Mouse (Mus musculus) hindbrain, embryonic 10.5 days (tissue): ENCODE results near the gene Zfp128. TPM values are rescaled to one million over a fixed set of nuclear protein-coding genes. Genes with fewer than 3 reads are reported as not detected.
"Not testable (repeated sequence)": the region's sequence is repeated elsewhere in the genome, so short reads cannot be mapped to it uniquely, and the experiment has no call there.

Experiments
- DNase-seq: peaks from one replicate; pipeline ENCODE4 v3.0.0-alpha.2; 2017; ENCODE audit warnings: low spot score
- H3K27ac ChIP-seq: fragments of 300-500 bp; sonication (generic); 2 replicates; pipeline ENCODE4 v1.5.1; 2016; ENCODE audit warnings: mild to moderate bottlenecking, moderate library complexity
- H3K27me3 ChIP-seq: fragments of 300-500 bp; sonication (generic); 2 replicates; pipeline ENCODE4 v1.6.1; 2016; ENCODE audit warnings: mild to moderate bottlenecking; ENCODE audit not compliant: poor library complexity, insufficient read depth, severe bottlenecking
- H3K36me3 ChIP-seq: fragments of 300-500 bp; sonication (generic); 2 replicates; pipeline ENCODE4 v1.6.1; 2016; ENCODE audit warnings: mild to moderate bottlenecking, moderate library complexity
- H3K4me1 ChIP-seq: fragments of 300-500 bp; sonication (generic); replicated peaks from 2 replicates; pipeline ENCODE4 v1.6.1; 2016; ENCODE audit warnings: mild to moderate bottlenecking
- H3K4me3 ChIP-seq: fragments of 300-500 bp; sonication (generic); 2 replicates; pipeline ENCODE4 v1.5.1; 2016; ENCODE audit warnings: mild to moderate bottlenecking, moderate library complexity
- H3K9me3 ChIP-seq: fragments of 300-500 bp; sonication (generic); 2 replicates; pipeline ENCODE4 v1.6.1; 2016; ENCODE audit warnings: mild to moderate bottlenecking, moderate library complexity
- WGBS: fragments of 180-500 bp; shearing (Covaris S2); methylation state at CpG from one replicate; pipeline ENCODE4 v1.1.7; 2016; 5-methylcytosine and 5-hydroxymethylcytosine counted together
- polyA plus RNA-seq: library from polyadenylated mRNA; unstranded; fragments of >200 nt; fragmentation: Nextera tagmentation; extraction: Ambion mirVana; gene quantifications from 2 replicates; pipeline ENCODE4 v1.2.1, GENCODE M21; 2016

The Zfp128 gene
- polyA plus RNA-seq, 1 experiment from 2014 or later, result 4.9 TPM

- peak within 1 kb of the TSS; percentile 84 for H3K27ac ChIP-seq
- peaks cover 6% of the 10 kb centered on the region for H3K4me1 ChIP-seq
- H3K4me3 ChIP-seq, result peak within 1 kb of the TSS; percentile 67
- DNase-seq, result peak; percentile 92
- H3K9me3 ChIP-seq, result no peaks in the 10 kb centered on the region
- H3K27me3 ChIP-seq, result no peaks in the 10 kb centered on the region
- 8% methylated on average over 36 of the region's 36 CpGs for WGBS
- H3K36me3 ChIP-seq, result peaks cover 15% of the 10 kb centered on the region
Measured at GRCm38 (mm10) chr7:12897655-12898410, 16.9 kb downstream of the Zfp128 start, which contains the start of gene Zscan22. Zscan22 (plus strand) TSS chr7:12897815.

GRCm38 (mm10) chr7:12901517-12901916 lies 20.5 kb downstream of the Zfp128 start:
- Histone ChIP-seq H3K9me3 (no peaks in the 10 kb centered on the region), H3K27ac (no peak overlapping the region), H3K4me3 (no peak overlapping the region), H3K36me3 (peaks cover 52% of the 10 kb centered on the region), H3K27me3 (no peaks in the 10 kb centered on the region), H3K4me1 (peaks cover 6% of the 10 kb centered on the region)
- WGBS, result 93% methylated on average over 5 of the region's 5 CpGs
- DNase-seq, result no peak

DNA sequence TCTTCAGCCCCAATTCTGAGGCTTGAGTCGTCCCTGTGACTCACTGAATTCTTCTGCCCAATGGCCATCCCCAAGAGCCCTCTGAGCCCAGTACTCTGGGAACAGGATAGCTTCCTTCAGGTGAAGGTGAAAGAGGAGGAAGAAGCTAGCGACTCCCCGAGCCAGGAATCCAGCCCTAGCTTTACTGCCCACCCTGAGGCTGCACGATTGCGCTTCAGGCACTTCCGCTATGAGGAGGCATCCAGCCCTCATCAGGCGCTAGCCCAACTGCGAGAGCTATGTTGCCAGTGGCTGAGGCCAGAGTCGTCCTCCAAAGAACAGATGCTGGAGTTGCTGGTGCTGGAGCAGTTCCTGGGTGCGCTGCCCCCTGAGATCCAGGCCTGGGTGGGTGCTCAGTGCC lies 22.6 kb downstream of the Zfp128 start:
- no peak for DNase-seq
- 65% methylated on average over 10 of the region's 10 CpGs for WGBS
- Histone ChIP-seq H3K4me3 (no peak overlapping the region), H3K9me3 (no peaks in the 10 kb centered on the region), H3K27ac (no peak overlapping the region), H3K4me1 (peaks cover 2% of the 10 kb centered on the region), H3K36me3 (peaks cover 73% of the 10 kb centered on the region), H3K27me3 (no peaks in the 10 kb centered on the region)

DNA sequence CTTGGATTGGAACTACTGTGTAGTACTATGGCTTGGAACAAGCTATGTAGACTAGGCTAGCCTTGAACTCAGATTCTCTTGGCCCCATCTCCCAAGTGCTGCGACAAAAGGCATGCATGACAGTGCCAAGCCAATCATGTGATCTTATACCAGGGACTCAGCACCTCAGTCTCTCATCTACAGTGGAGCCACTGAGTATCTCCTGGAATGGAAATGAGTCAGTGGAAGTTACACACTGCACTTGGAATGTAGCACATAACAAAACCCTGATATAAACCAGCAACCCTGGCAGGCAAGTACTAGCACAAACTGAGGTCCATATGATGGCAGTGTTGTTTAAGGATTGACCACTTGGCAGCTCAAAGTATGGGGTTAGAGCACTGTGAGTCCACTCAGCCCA lies 24.2 kb downstream of the Zfp128 start:
- WGBS, result 95% methylated on average over 1 of the region's 1 CpGs
- Histone ChIP-seq H3K9me3 (no peaks in the 10 kb centered on the region), H3K27me3 (no peaks in the 10 kb centered on the region), H3K27ac (no peak overlapping the region), H3K4me3 (no peak overlapping the region), H3K4me1 (peaks cover 7% of the 10 kb centered on the region; the same call in 1 of the 2 replicates), H3K36me3 (peaks cover 82% of the 10 kb centered on the region)
- no peak for DNase-seq

DNA sequence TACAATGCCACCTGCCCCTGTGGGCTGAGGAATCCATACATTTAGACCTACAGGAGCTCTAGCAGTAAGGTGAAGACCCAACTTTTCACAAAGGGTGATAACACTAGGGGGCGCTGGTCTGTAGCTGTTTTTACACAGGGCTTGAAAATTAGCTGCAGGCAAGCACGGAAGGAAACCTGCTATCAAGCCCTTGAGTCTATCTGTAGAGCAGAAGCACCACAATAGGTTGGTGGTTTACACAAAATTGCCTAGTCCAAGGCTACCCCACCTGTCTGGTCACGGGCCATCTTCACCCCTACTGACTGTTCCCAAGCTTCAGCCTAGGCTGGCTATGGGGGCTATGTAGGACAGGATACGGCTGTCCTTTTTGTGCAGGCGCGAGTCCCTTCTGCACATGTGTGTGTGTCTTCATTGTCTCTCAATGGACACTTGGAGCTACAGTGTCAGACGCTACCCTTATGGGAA lies 28.6 kb downstream of the Zfp128 start:
- Histone ChIP-seq H3K9me3 (no peaks in the 10 kb centered on the region), H3K36me3 (peaks cover 49% of the 10 kb centered on the region), H3K27ac (peak overlapping the region; percentile 90), H3K4me1 (peaks cover 11% of the 10 kb centered on the region; the same call in 1 of the 2 replicates), H3K4me3 (peak overlapping the region; percentile 55), H3K27me3 (no peaks in the 10 kb centered on the region)
- WGBS, result 39% methylated on average over 7 of the region's 7 CpGs
- peak; percentile 69 for DNase-seq

DNA sequence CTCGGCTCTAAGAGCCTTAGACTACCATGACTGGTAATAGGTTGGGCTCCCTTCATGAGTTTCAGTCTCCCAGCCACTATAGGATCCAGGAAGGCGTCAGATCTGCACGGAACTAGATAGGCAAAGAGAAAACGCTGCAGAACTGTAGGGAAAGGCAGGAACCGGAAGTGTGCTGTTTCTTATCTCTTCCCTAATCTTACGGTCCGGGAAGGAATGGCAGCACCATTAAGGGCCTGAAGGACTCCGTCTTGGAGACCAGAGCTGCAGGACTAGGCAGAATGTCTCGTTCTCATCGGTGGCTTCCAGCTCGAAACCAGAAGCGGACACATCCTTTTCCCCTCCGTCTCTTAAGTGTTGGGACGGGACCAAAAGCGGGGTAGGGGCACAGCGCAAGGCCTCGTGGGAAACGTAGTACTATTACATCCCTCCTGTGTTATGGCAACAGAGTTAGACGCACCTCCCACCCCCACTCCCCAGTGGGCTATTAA lies 29.2 kb downstream of the Zfp128 start:
- Histone ChIP-seq H3K27me3 (no peaks in the 10 kb centered on the region), H3K27ac (peak overlapping the region; percentile 90), H3K4me3 (peak overlapping the region; percentile 55), H3K9me3 (no peaks in the 10 kb centered on the region), H3K36me3 (peaks cover 42% of the 10 kb centered on the region), H3K4me1 (peaks cover 11% of the 10 kb centered on the region; the same call in 1 of the 2 replicates)
- DNase-seq, result peak; percentile 69
- 15% methylated on average over 19 of the region's 19 CpGs for WGBS

DNA sequence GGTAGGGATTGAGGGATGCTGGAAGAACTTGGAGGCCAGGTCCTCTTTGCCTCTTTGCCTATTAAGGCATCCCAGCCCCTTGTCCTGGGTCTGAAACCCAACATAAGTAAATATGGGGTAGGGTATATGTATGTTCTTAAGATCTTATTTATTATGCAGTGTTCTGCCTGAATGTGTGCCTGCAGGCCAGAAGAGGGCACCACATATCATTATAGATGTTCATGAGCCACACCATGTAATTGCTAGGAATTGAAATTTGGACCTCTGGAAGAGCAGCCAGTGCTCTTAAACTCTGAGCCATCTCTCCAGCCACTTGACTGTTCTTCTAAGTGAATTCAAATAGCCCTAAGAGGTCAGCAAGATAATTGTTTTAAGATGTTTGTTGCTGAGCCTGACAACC lies 32.6 kb downstream of the Zfp128 start:
- no peak overlapping the region for H3K27ac ChIP-seq
- H3K9me3 ChIP-seq, result no peaks in the 10 kb centered on the region
- no peak for DNase-seq
- peaks cover 11% of the 10 kb centered on the region; the same call in 1 of the 2 replicates for H3K4me1 ChIP-seq
- H3K4me3 ChIP-seq, result no peak overlapping the region
- H3K27me3 ChIP-seq, result no peaks in the 10 kb centered on the region
- H3K36me3 ChIP-seq, result peaks cover 9% of the 10 kb centered on the region

DNA sequence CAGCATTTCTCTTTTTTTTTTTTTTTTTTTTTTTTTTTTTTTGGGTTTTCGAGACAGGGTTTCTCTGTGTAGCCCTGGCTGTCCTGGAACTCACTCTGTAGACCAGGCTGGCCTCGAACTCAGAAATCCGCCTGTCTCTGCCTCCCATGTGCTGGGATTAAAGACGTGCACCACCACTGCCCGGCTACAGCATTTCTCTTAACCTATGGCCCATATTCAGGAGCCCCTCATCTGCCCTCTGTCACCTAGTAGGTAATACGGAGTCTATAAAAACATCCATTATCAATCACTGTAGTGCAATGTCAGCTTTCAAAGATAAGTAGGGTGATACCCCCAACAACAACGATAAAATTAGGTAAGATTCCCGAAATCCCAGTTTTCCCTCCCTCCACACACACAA lies 39.5 kb downstream of the Zfp128 start:
- Histone ChIP-seq H3K4me3 (peak overlapping the region; percentile 24; the same call in 1 of the 2 replicates), H3K4me1 (peaks cover 17% of the 10 kb centered on the region), H3K36me3 (peaks cover 26% of the 10 kb centered on the region)
- not testable (repeated sequence) for H3K27ac ChIP-seq, H3K9me3 ChIP-seq, DNase-seq, H3K27me3 ChIP-seq
- 87% methylated on average over 7 of the region's 8 CpGs for WGBS

DNA sequence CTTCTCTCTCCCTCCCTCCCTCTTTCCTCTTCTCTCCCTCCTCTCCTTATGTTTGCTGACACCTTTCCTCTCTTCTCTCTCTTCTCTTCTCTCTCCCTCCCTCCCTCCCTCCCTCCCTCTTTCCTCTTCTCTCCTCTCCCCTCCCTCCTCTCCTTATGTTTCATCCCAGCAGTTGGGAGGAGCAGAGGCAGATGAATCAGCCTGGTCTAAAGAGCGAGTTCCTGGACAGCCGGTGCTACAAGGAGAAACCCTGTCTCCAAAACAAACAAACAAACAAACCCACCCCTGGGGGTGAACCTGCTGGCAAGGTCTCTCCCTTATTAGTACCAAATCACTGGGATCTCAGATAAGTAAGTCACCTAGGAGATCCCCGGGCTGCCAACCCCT lies 40.3 kb downstream of the Zfp128 start:
- WGBS, result 0% methylated on average over 3 of the region's 3 CpGs

DNA sequence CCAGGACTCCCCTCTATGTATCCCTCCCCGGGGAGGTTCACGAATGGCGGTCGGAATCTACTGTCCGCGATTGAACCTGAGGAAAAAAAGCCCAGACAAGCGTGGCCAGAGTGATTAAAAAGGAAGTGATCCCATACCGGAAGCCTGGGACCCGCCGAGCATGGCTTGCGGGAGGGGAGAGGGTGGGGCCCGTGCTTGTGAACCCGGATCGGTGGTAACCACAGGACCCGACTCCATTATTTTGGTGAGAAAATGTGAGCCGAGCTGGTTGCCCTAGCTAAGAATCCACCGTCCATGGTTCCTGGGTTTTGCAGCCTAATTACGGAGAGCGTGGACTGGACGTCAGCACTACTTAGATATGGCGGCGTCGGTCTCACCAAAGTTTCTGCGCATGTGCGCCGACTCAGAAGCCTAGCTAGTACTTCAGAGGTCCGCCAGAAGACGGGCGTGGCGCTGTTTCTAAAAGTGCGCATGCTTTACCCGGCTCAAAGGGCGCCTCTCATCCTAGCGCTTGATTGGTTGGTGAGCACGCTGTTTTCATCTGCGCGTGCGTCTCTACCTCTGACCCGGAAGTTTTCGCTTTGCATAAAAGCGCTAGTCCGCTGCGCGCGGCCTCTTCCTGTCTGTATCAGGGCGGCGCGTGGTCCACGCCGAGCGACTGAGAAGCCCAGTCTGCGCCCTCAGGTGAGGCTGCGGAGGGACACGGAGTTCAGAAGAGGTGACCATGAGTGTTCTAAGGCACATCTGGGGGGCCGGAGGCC lies 40.9 kb downstream of the Zfp128 start, which contains the start of gene Rps5:
Rps5 (plus strand) TSS at position 586 of the 761 bp plus-strand sequence.
- Histone ChIP-seq H3K9me3 (no peaks in the 10 kb centered on the region), H3K4me1 (peaks cover 17% of the 10 kb centered on the region), H3K27ac (peak within 1 kb of the TSS; percentile 94), H3K27me3 (peaks cover 20% of the 10 kb centered on the region), H3K4me3 (peak within 1 kb of the TSS; percentile 86), H3K36me3 (peaks cover 40% of the 10 kb centered on the region)
- WGBS, result under 1% methylated on average over 55 of the region's 55 CpGs
- DNase-seq, result peak; percentile 98

More for the DNA sequence above, 40.3 kb downstream of the Zfp128 start:
- peak overlapping the region; percentile 94 for H3K27ac ChIP-seq
- DNase-seq, result no peak
- H3K36me3 ChIP-seq, result peaks cover 35% of the 10 kb centered on the region
- H3K27me3 ChIP-seq, result peaks cover 15% of the 10 kb centered on the region
- H3K9me3 ChIP-seq, result no peaks in the 10 kb centered on the region
- H3K4me1 ChIP-seq, result peaks cover 17% of the 10 kb centered on the region
- H3K4me3 ChIP-seq, result peak overlapping the region; percentile 86

- no peak for DNase-seq
- H3K27me3 ChIP-seq, result peaks cover 29% of the 10 kb centered on the region
- H3K4me1 ChIP-seq, result peaks cover 19% of the 10 kb centered on the region
- H3K27ac ChIP-seq, result peak overlapping the region; percentile 94
- peak overlapping the region; percentile 86 for H3K4me3 ChIP-seq
- WGBS, result 4% methylated on average over 8 of the region's 8 CpGs
- H3K36me3 ChIP-seq, result peaks cover 46% of the 10 kb centered on the region
- H3K9me3 ChIP-seq, result 0 out of 2 replicates have a peak, but pooled peaks cover under 1% of the 10 kb centered on the region
Measured at GRCm38 (mm10) chr7:12922729-12923128, 41.8 kb downstream of the Zfp128 start.

DNA sequence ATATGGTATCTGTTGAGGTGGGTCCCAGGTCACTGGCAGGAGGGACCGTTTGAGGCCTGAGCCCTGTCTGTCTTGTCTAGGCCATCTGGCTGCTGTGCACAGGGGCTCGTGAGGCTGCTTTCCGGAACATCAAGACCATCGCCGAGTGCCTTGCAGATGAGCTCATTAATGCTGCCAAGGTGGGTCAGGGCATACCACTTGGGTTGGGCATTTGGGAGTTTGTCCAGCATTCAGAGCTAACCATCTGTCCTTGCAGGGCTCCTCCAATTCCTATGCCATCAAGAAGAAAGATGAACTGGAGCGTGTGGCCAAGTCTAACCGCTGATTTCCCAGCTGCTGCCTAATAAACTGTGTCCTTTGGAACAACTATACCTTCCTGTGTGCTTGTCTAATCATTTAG lies 45.3 kb downstream of the Zfp128 start:
- Histone ChIP-seq H3K27me3 (peaks cover 48% of the 10 kb centered on the region), H3K27ac (no peak overlapping the region), H3K4me1 (peaks cover 23% of the 10 kb centered on the region), H3K4me3 (no peak overlapping the region), H3K9me3 (0 out of 2 replicates have a peak, but pooled peaks cover 6% of the 10 kb centered on the region), H3K36me3 (peaks cover 71% of the 10 kb centered on the region)
- no peak for DNase-seq
- 86% methylated on average over 7 of the region's 7 CpGs for WGBS
